Mouse (Mus musculus) C2C12 (cell line): ENCODE measurements around the gene Lcn12. TPM values are rescaled to one million over a fixed set of nuclear protein-coding genes. Genes with fewer than 3 reads are reported as not detected.

ENCODE experiments used
- H3K27me3 ChIP-seq: one replicate; pipeline ENCODE4 v1.6.1; 2011; ENCODE audit not compliant: control insufficient read depth, insufficient read depth, insufficient read length
- H3K36me3 ChIP-seq: one replicate; pipeline ENCODE4 v1.6.1; 2011; ENCODE audit not compliant: control insufficient read depth, insufficient read depth
- H3K4me3 ChIP-seq: one replicate; pipeline ENCODE4 v1.5.1; 2011; ENCODE audit warnings: mild to moderate bottlenecking, control low read depth; ENCODE audit not compliant: poor library complexity, insufficient read depth, severe bottlenecking
- H3K79me2 ChIP-seq: one replicate; pipeline ENCODE4 v1.6.1; 2011; ENCODE audit not compliant: control insufficient read depth, insufficient read depth
- H3K79me3 ChIP-seq: one replicate; pipeline ENCODE4 v1.6.1; 2011; ENCODE audit warnings: low read depth, control low read depth
- H3ac ChIP-seq: one replicate; pipeline ENCODE3; 2011; ENCODE audit warnings: low read depth; ENCODE audit not compliant: control insufficient read depth, insufficient read length
- CEBPB ChIP-seq: IDR thresholded peaks from one replicate; pipeline ENCODE4 v1.6.1; 2011; ENCODE audit warnings: low read depth, mild to moderate bottlenecking, control low read depth, moderate library complexity
- CTCF ChIP-seq: IDR thresholded peaks from one replicate; pipeline ENCODE4 v1.5.1; 2011; ENCODE audit not compliant: control insufficient read depth, insufficient read depth, insufficient read length
- FOSL1 ChIP-seq: IDR thresholded peaks from one replicate; pipeline ENCODE4 v1.8.0; 2011; ENCODE audit warnings: mild to moderate bottlenecking, low read length; ENCODE audit not compliant: poor library complexity, insufficient read depth, severe bottlenecking
- MAX ChIP-seq: IDR thresholded peaks from one replicate; pipeline ENCODE4 v1.6.1; 2011; ENCODE audit warnings: mild to moderate bottlenecking, control low read depth
- MYOD1 ChIP-seq: IDR thresholded peaks from one replicate; pipeline ENCODE4 v1.6.1; 2011; ENCODE audit warnings: low read depth; ENCODE audit not compliant: control insufficient read depth, insufficient read length
- MYOG ChIP-seq: IDR thresholded peaks from one replicate; pipeline ENCODE4 v1.6.1; 2011; ENCODE audit not compliant: control insufficient read depth, insufficient read length; ENCODE audit errors: extremely low read depth
- USF1 ChIP-seq: IDR thresholded peaks from one replicate; pipeline ENCODE4 v1.6.1; 2011; ENCODE audit warnings: low read depth, mild to moderate bottlenecking, control low read depth, moderate library complexity
- polyA plus RNA-seq: library from polyadenylated mRNA; unstranded; fragments of >200 nt; fragmentation: generic; extraction: Trizol; gene quantifications from one replicate; pipeline ENCODE4 v1.2.1, GENCODE M21; 2012; ENCODE audit warnings: missing spikeins

Gene Lcn12
- polyA plus RNA-seq, 1 experiment, result not detected

GRCm38 (mm10) chr2:25460551-25461309 is 33.0 kb downstream of the Lcn12 start, which contains the start of gene Paxx:
Paxx (minus strand) TSS chr2:25461094.
- Histone ChIP-seq H3K27me3 (no peaks in the 10 kb centered on the region), H3ac (peak within 1 kb of the TSS; percentile 50), H3K79me3 (no peaks in the 10 kb centered on the region), H3K4me3 (peak within 1 kb of the TSS; percentile 54), H3K36me3 (no peaks in the 10 kb centered on the region), H3K79me2 (peaks cover 7% of the 10 kb centered on the region)
- TF ChIP-seq CTCF (no peak), MYOD1 (peak; percentile 80)

- Histone ChIP-seq H3K79me2 (peaks cover 7% of the 10 kb centered on the region), H3K27me3 (no peaks in the 10 kb centered on the region), H3K36me3 (no peaks in the 10 kb centered on the region), H3K4me3 (peak overlapping the region; percentile 54), H3K79me3 (no peaks in the 10 kb centered on the region), H3ac (peak overlapping the region; percentile 50)
- TF ChIP-seq USF1 (no peak), FOSL1 (no peak), MYOG (no peak), CTCF (no peak), MAX (no peak), CEBPB (no peak), MYOD1 (no peak)
Measured at GRCm38 (mm10) chr2:25460135-25460534, 33.6 kb downstream of the Lcn12 start.

GRCm38 (mm10) chr2:25458911-25459310 is 34.8 kb downstream of the Lcn12 start:
- Histone ChIP-seq H3K4me3 (no peak overlapping the region), H3K79me2 (peaks cover 7% of the 10 kb centered on the region), H3K36me3 (no peaks in the 10 kb centered on the region), H3K79me3 (no peaks in the 10 kb centered on the region), H3ac (no peak overlapping the region), H3K27me3 (no peaks in the 10 kb centered on the region)
- TF ChIP-seq USF1 (no peak), CTCF (no peak), FOSL1 (no peak), CEBPB (no peak), MAX (no peak), MYOG (no peak), MYOD1 (no peak)

GRCm38 (mm10) chr2:25457022-25457896 is 36.5 kb downstream of the Lcn12 start:
- no peaks in the 10 kb centered on the region for H3K79me3 ChIP-seq

GRCm38 (mm10) chr2:25456205-25456953 is 37.3 kb downstream of the Lcn12 start, which contains the start of gene Clic3:
Clic3 (plus strand) TSS chr2:25456838.
- H3K79me3 ChIP-seq, result no peaks in the 10 kb centered on the region
- no peak for TF ChIP-seq USF1
- no peak for TF ChIP-seq MAX
- TF ChIP-seq MYOG, result no peak
- TF ChIP-seq CEBPB, result no peak
- TF ChIP-seq CTCF, result no peak
- TF ChIP-seq MYOD1, result no peak
- no peak for TF ChIP-seq FOSL1
- H3K36me3 ChIP-seq, result no peaks in the 10 kb centered on the region
- no peak within 1 kb of the TSS for H3ac ChIP-seq
- no peaks in the 10 kb centered on the region for H3K27me3 ChIP-seq
- H3K79me2 ChIP-seq, result peaks cover 7% of the 10 kb centered on the region
- no peak within 1 kb of the TSS for H3K4me3 ChIP-seq

More at GRCm38 (mm10) chr2:25457022-25457896, 36.5 kb downstream of the Lcn12 start:
- Histone ChIP-seq H3ac (no peak overlapping the region), H3K4me3 (no peak overlapping the region), H3K79me2 (peaks cover 7% of the 10 kb centered on the region), H3K36me3 (no peaks in the 10 kb centered on the region), H3K27me3 (no peaks in the 10 kb centered on the region)
- TF ChIP-seq CEBPB (no peak), MAX (no peak), FOSL1 (no peak), CTCF (no peak), MYOG (no peak), USF1 (no peak), MYOD1 (no peak)
